Mouse (Mus musculus) heart, adult 2 months (tissue): Measurements from ENCODE around the gene Fgd2.

Experiments used
- CTCF ChIP-seq: fragments of 200-600 bp; IDR thresholded peaks from 2 replicates; pipeline ENCODE4 v1.8.1; 2022; ENCODE audit warnings: antibody characterized with exemption, mild to moderate bottlenecking, moderate library complexity
- POLR2A ChIP-seq: fragments of 200-500 bp; IDR thresholded peaks from 2 replicates; pipeline ENCODE4 v1.6.1; 2011; ENCODE audit warnings: mild to moderate bottlenecking, low read depth, low read length, control low read depth; ENCODE audit not compliant: insufficient read depth

DNA sequence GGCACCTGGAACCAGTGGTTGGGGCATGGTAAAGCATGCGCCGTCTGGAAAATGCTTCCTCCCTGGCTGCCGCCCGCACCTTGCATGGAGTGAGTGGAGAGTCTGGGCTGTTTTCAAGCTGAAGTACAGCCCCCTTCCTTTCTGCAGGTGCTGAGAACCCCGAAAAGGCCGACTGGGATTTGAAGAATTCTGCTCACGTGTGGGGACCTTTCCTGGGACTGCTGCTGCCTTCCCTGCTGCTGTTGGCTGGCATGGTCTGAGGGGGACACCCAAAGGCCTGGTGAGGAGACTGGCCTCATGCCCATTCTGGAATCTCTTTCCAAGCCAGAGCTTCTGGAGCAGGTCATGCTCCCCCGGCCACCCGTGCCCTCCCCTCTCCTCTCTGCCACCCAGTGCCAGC lies 33.0 kb upstream of the Fgd2 start:
- no peak for TF ChIP-seq CTCF
- no peak for TF ChIP-seq POLR2A
